Mouse (Mus musculus) spleen, adult 12 weeks (tissue): ENCODE measurements around the gene Tut7.
"Not testable (repeated sequence)": the region's sequence is repeated elsewhere in the genome, so short reads cannot be mapped to it uniquely, and the experiment has no call there.

Source experiments
- DNase-seq: peaks from one replicate; pipeline ENCODE4 v3.0.0; 2022; ENCODE audit warnings: low spot score

Gene Tut7

GRCm38 (mm10) chr13:59832871-59833270 lies 9.9 kb upstream of the Tut7 start:
- no peak for DNase-seq

- DNase-seq: no peak
These were observed 9.5 kb upstream of the Tut7 start for GRCm38 (mm10) chr13:59832454-59832853.

- no peak for DNase-seq
These were observed 3.0 kb upstream of the Tut7 start for GRCm38 (mm10) chr13:59825966-59826365.

- DNase-seq: no peak
These were observed 2.1 kb downstream of the Tut7 start for GRCm38 (mm10) chr13:59820836-59821235.

- no peak for DNase-seq
These were observed 2.8 kb downstream of the Tut7 start for GRCm38 (mm10) chr13:59820114-59820513.

GRCm38 (mm10) chr13:59817352-59817751 lies 5.6 kb downstream of the Tut7 start:
- no peak for DNase-seq

- peak; percentile 61 for DNase-seq
These were observed 8.8 kb downstream of the Tut7 start for GRCm38 (mm10) chr13:59814109-59814591.

- no peak for DNase-seq
These were observed 11.4 kb downstream of the Tut7 start for GRCm38 (mm10) chr13:59811581-59811980.

GRCm38 (mm10) chr13:59801000-59801399 lies 21.9 kb downstream of the Tut7 start:
- no peak for DNase-seq

- DNase-seq: no peak
These were observed 22.9 kb downstream of the Tut7 start for GRCm38 (mm10) chr13:59800077-59800476.

GRCm38 (mm10) chr13:59798306-59798705 lies 24.6 kb downstream of the Tut7 start:
- DNase-seq: no peak

- DNase-seq: peak; percentile 28
These were observed 26.5 kb downstream of the Tut7 start for GRCm38 (mm10) chr13:59796466-59796848.

GRCm38 (mm10) chr13:59795807-59796465 lies 27.0 kb downstream of the Tut7 start:
- DNase-seq: peak; percentile 58

GRCm38 (mm10) chr13:59794786-59795185 lies 28.2 kb downstream of the Tut7 start:
- no peak for DNase-seq

GRCm38 (mm10) chr13:59782145-59782544 lies 40.8 kb downstream of the Tut7 start, which contains the start of gene Gm49354:
Gm49354 (minus strand) TSS chr13:59782245.
- DNase-seq: no peak

GRCm38 (mm10) chr13:59779744-59780264 lies 43.1 kb downstream of the Tut7 start:
- not testable (repeated sequence) for DNase-seq

GRCm38 (mm10) chr13:59779213-59779612 lies 43.7 kb downstream of the Tut7 start:
- DNase-seq: no peak

GRCm38 (mm10) chr13:59775168-59775567 lies 47.8 kb downstream of the Tut7 start:
- DNase-seq: no peak

GRCm38 (mm10) chr13:59771257-59771656 lies 51.7 kb downstream of the Tut7 start:
- peak; percentile 58 for DNase-seq

GRCm38 (mm10) chr13:59770847-59771246 lies 52.1 kb downstream of the Tut7 start:
- DNase-seq: peak; percentile 35

GRCm38 (mm10) chr13:59770164-59770562 lies 52.8 kb downstream of the Tut7 start:
- peak; percentile 87 for DNase-seq

GRCm38 (mm10) chr13:59769296-59770163 lies 53.4 kb downstream of the Tut7 start, which contains the start of gene Isca1:
Isca1 (minus strand) TSS chr13:59769810.
- DNase-seq: peak; percentile 99

GRCm38 (mm10) chr13:59768531-59768930 lies 54.4 kb downstream of the Tut7 start:
- DNase-seq: peak; percentile 20
